Mouse (Mus musculus): ENCODE data around the gene Fth1. TPM values are rescaled to one million over a fixed set of nuclear protein-coding genes. Genes with fewer than 3 reads are reported as not detected.

Gene Fth1
- total RNA-seq (2017), result 535 and 658 TPM in 2 replicates

DNA sequence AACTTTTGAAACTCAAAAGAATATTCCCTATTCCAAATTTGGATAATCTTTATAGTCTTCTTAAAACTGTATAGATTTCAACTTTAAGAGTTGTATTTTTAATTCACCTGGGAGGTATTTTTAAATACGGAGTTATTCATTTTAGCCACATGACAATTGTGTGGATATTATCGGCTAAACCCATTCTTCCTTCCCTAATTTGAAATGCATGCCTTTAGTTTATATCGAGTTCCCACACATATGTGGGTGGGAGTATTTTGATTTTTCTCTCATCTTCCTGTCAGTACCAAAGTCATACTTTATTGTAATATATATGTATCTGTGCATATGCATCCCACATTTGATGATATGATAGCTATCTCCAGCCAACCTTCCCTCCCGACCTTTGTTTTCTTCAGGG lies at the start of gene Fth1:
Gene Fth1 (plus strand): TSS at position 341 of the 400 bp plus-strand sequence.
- ATAC-seq (replicated peaks in 1 of 2; ENCODE audit: insufficient read depth in 1 of 2, low FRiP score in 2 of 2, low TSS enrichment in 1 of 2, low read depth in 1 of 2, poor library complexity in 2 of 2, severe bottlenecking in 2 of 2), result no peak

- peak; percentile 90 to 94 for ATAC-seq (replicated peaks in 1 of 2; ENCODE audit: insufficient read depth in 1 of 2, low FRiP score in 2 of 2, low TSS enrichment in 1 of 2, low read depth in 1 of 2, poor library complexity in 2 of 2, severe bottlenecking in 2 of 2)
Observed at GRCm38 (mm10) chr19:9931167-9931607, 49.2 kb upstream of the Fth1 start.

- ATAC-seq (replicated peaks in 1 of 2; ENCODE audit: insufficient read depth in 1 of 2, low FRiP score in 2 of 2, low TSS enrichment in 1 of 2, low read depth in 1 of 2, poor library complexity in 2 of 2, severe bottlenecking in 2 of 2), result no peak
Observed at GRCm38 (mm10) chr19:9933908-9934307, 46.5 kb upstream of the Fth1 start.

- peak; percentile 40 to 62; a peak in 2 of 4 replicates for ATAC-seq (replicated peaks in 1 of 2; ENCODE audit: insufficient read depth in 1 of 2, low FRiP score in 2 of 2, low TSS enrichment in 1 of 2, low read depth in 1 of 2, poor library complexity in 2 of 2, severe bottlenecking in 2 of 2)
Observed at GRCm38 (mm10) chr19:9936579-9936978, 43.8 kb upstream of the Fth1 start.

GRCm38 (mm10) chr19:9937428-9937827 lies 43.0 kb upstream of the Fth1 start:
- no peak for ATAC-seq (replicated peaks in 1 of 2; ENCODE audit: insufficient read depth in 1 of 2, low FRiP score in 2 of 2, low TSS enrichment in 1 of 2, low read depth in 1 of 2, poor library complexity in 2 of 2, severe bottlenecking in 2 of 2)

- no peak for ATAC-seq (replicated peaks in 1 of 2; ENCODE audit: insufficient read depth in 1 of 2, low FRiP score in 2 of 2, low TSS enrichment in 1 of 2, low read depth in 1 of 2, poor library complexity in 2 of 2, severe bottlenecking in 2 of 2)
Observed at GRCm38 (mm10) chr19:9938156-9938823, 42.1 kb upstream of the Fth1 start.

GRCm38 (mm10) chr19:9938824-9939303 lies 41.5 kb upstream of the Fth1 start:
- peak; percentile 75 to 84 for ATAC-seq (replicated peaks in 1 of 2; ENCODE audit: insufficient read depth in 1 of 2, low FRiP score in 2 of 2, low TSS enrichment in 1 of 2, low read depth in 1 of 2, poor library complexity in 2 of 2, severe bottlenecking in 2 of 2)

GRCm38 (mm10) chr19:9939841-9940240 lies 40.6 kb upstream of the Fth1 start:
- ATAC-seq (replicated peaks in 1 of 2; ENCODE audit: insufficient read depth in 1 of 2, low FRiP score in 2 of 2, low TSS enrichment in 1 of 2, low read depth in 1 of 2, poor library complexity in 2 of 2, severe bottlenecking in 2 of 2), result no peak

DNA sequence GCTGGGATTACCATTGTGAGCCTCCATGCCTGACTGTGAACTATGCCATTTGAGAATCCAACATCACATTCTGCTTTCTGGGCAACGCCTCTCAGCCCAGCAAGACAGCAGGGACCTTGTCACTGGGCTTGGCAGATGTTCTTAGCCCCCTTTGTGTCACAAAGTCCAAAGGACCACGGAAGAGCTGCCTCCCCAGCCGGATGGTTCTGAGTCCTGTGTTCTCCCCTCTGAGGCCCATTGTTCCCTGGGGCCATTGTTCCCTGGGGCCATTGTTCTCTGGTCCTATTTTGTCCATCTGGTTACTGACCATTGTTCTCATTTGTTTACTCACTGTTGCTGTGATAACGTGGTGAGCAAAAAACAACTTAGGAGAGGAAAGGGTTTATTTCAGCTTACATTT lies 39.5 kb upstream of the Fth1 start:
- ATAC-seq (replicated peaks in 1 of 2; ENCODE audit: insufficient read depth in 1 of 2, low FRiP score in 2 of 2, low TSS enrichment in 1 of 2, low read depth in 1 of 2, poor library complexity in 2 of 2, severe bottlenecking in 2 of 2), result no peak

- no peak for ATAC-seq (replicated peaks in 1 of 2; ENCODE audit: insufficient read depth in 1 of 2, low FRiP score in 2 of 2, low TSS enrichment in 1 of 2, low read depth in 1 of 2, poor library complexity in 2 of 2, severe bottlenecking in 2 of 2)
Observed at GRCm38 (mm10) chr19:9941809-9942208, 38.6 kb upstream of the Fth1 start.

- ATAC-seq (replicated peaks in 1 of 2; ENCODE audit: insufficient read depth in 1 of 2, low FRiP score in 2 of 2, low TSS enrichment in 1 of 2, low read depth in 1 of 2, poor library complexity in 2 of 2, severe bottlenecking in 2 of 2), result peak; percentile 11 to 18
Observed at GRCm38 (mm10) chr19:9942539-9943533, 37.6 kb upstream of the Fth1 start.

GRCm38 (mm10) chr19:9945800-9946564 lies 34.4 kb upstream of the Fth1 start:
- no peak for ATAC-seq (replicated peaks in 1 of 2; ENCODE audit: insufficient read depth in 1 of 2, low FRiP score in 2 of 2, low TSS enrichment in 1 of 2, low read depth in 1 of 2, poor library complexity in 2 of 2, severe bottlenecking in 2 of 2)

- no peak for ATAC-seq (replicated peaks in 1 of 2; ENCODE audit: insufficient read depth in 1 of 2, low FRiP score in 2 of 2, low TSS enrichment in 1 of 2, low read depth in 1 of 2, poor library complexity in 2 of 2, severe bottlenecking in 2 of 2)
Observed at GRCm38 (mm10) chr19:9946986-9947385, 33.4 kb upstream of the Fth1 start.

DNA sequence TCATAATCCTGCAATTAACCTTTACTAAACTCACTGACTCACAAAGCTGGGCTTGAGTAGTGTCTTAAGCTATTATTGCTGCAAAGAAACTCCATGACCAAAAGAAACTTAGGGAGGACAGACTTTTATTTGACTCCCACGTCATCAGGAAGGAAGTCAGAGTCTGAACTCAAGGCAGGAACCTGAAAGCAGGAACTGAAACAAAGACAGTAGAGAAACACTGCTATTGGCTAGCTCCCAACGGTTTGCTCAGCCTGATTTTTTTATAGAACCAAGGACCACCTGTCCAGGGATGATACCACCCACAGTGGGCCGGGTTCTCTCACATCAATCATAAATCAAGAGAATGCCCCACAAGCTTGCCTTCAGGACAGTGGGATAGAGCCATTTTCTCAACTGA lies 28.0 kb upstream of the Fth1 start:
- no peak for ATAC-seq (replicated peaks in 1 of 2; ENCODE audit: insufficient read depth in 1 of 2, low FRiP score in 2 of 2, low TSS enrichment in 1 of 2, low read depth in 1 of 2, poor library complexity in 2 of 2, severe bottlenecking in 2 of 2)

DNA sequence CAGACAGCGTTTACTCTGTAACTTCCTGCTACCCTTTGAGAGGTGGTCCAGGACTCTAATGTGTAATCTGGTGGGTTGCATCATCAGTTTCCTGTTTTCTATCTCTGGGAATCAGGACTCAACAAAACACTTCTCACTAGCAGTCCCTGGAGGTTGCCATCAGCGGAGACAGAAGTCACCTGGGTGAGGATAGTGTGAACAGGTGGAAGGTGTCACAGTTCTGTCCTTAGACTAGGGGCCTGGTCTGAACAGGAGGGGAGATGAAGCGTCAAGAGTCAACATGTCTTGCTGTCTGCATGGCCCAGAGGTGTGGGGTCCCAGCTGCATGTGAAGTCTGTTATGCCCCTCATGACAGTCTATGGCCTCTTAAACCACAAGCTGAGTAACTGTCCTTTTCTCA lies 27.5 kb upstream of the Fth1 start:
- ATAC-seq (replicated peaks in 1 of 2; ENCODE audit: insufficient read depth in 1 of 2, low FRiP score in 2 of 2, low TSS enrichment in 1 of 2, low read depth in 1 of 2, poor library complexity in 2 of 2, severe bottlenecking in 2 of 2), result no peak

DNA sequence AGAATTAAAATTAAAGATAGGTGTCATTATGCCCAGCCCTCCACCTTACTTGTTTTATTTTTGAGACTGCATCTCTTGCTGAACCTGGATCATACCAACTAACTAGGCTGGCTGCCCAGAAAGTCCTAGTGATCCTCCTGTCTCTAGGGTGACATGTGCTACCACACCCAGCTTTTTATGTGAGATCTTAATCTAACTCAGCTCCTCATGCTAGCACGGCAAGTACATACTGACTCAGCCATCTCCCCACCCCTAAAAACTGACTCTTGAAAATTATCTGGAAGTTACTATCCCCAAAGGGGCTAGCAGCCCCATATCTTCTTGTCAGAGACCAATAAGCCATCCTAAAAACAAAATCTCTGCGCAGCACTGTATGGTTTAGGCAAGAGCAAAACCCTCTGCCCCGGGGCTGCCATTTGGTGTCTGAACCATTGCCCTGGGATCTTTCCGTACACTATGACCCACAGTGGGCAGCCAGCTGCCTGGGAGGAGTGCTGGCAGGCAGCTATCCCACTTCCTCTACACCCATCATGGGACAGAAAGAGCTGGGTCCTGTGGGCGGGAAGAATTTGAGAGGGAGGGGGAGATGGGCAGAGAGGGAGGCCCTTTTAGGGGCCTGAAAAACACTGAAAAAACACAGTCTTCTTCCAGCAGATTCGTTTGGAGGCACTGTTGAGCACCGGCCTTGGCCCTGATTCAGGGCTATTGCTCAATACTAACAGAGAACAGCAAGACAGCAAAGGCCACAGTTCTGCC lies 26.2 kb upstream of the Fth1 start:
- peak; percentile 72 to 74 for ATAC-seq (replicated peaks in 1 of 2; ENCODE audit: insufficient read depth in 1 of 2, low FRiP score in 2 of 2, low TSS enrichment in 1 of 2, low read depth in 1 of 2, poor library complexity in 2 of 2, severe bottlenecking in 2 of 2)

- peak; percentile 66 to 73 for ATAC-seq (replicated peaks in 1 of 2; ENCODE audit: insufficient read depth in 1 of 2, low FRiP score in 2 of 2, low TSS enrichment in 1 of 2, low read depth in 1 of 2, poor library complexity in 2 of 2, severe bottlenecking in 2 of 2)
Observed at GRCm38 (mm10) chr19:9954811-9955202, 25.6 kb upstream of the Fth1 start.
